Mouse (Mus musculus) intestine, postnatal 0 days (tissue): ENCODE results near the gene Fam13c. TPM values are rescaled to one million over a fixed set of nuclear protein-coding genes. Genes with fewer than 3 reads are reported as not detected.

Experiments used
- ATAC-seq: fragments of 200-750 bp; cut with Nextera tagmentation; 2 replicates; pipeline ENCODE4 v1.8.0; 2017; ENCODE audit warnings: mild to moderate bottlenecking, moderate TSS enrichment, moderate library complexity
- H3K27ac ChIP-seq: fragments of 300-500 bp; sonication (generic); 2 replicates; pipeline ENCODE4 v1.5.1; 2014; ENCODE audit warnings: mild to moderate bottlenecking, low read depth, low read length, moderate library complexity
- H3K27me3 ChIP-seq: fragments of 300-500 bp; sonication (generic); replicated peaks from 2 replicates; pipeline ENCODE4 v1.6.1; 2014; ENCODE audit warnings: low read length, mixed read lengths; ENCODE audit not compliant: control insufficient read depth, insufficient read depth
- H3K36me3 ChIP-seq: fragments of 300-500 bp; sonication (generic); 2 replicates; pipeline ENCODE4 v1.6.1; 2014; ENCODE audit warnings: mild to moderate bottlenecking, moderate library complexity; ENCODE audit not compliant: control insufficient read depth, insufficient read depth
- H3K4me1 ChIP-seq: fragments of 300-500 bp; sonication (generic); replicated peaks from 2 replicates; pipeline ENCODE4 v1.6.1; 2014; ENCODE audit warnings: antibody characterized with exemption, low read length, mixed read lengths; ENCODE audit not compliant: control insufficient read depth, insufficient read depth
- H3K4me2 ChIP-seq: fragments of 300-500 bp; sonication (generic); replicated peaks from 2 replicates; pipeline ENCODE4 v1.6.1; 2014; ENCODE audit warnings: low read depth, mild to moderate bottlenecking, moderate library complexity
- H3K4me3 ChIP-seq: fragments of 300-500 bp; sonication (generic); 2 replicates; pipeline ENCODE4 v1.5.1; 2014; ENCODE audit warnings: low read depth, low read length
- H3K9ac ChIP-seq: fragments of 300-500 bp; sonication (generic); 2 replicates; pipeline ENCODE4 v1.6.1; 2014; ENCODE audit warnings: mild to moderate bottlenecking, low read depth, low read length
- H3K9me3 ChIP-seq: fragments of 300-500 bp; sonication (generic); 2 replicates; pipeline ENCODE4 v1.6.1; 2016; ENCODE audit warnings: mixed run types; ENCODE audit not compliant: control insufficient read depth
- CTCF ChIP-seq: sonication (generic); IDR thresholded peaks from 2 replicates; pipeline ENCODE4 v1.5.1; 2016; ENCODE audit warnings: low read depth, mild to moderate bottlenecking, control low read depth, antibody characterized with exemption, moderate library complexity
- WGBS: fragments of 180-500 bp; shearing (Covaris S2); extraction: QIAGEN DNeasy Blood & Tissue Kit; methylation state at CpG from one replicate; pipeline ENCODE4 v1.1.7; 2014; 5-methylcytosine and 5-hydroxymethylcytosine counted together
- polyA plus RNA-seq: library from polyadenylated mRNA; unstranded; fragments of >200 nt; fragmentation: Nextera tagmentation; extraction: Ambion mirVana; gene quantifications from 2 replicates; pipeline ENCODE4 v1.2.1, GENCODE M21; 2015

The Fam13c gene
- polyA plus RNA-seq, 1 experiment from 2014 or later = 2.9 TPM

- WGBS = 74% methylated on average over 12 of the region's 12 CpGs
Measured at GRCm38 (mm10) chr10:70530185-70530823, 90.0 kb downstream of the Fam13c start.

GRCm38 (mm10) chr10:70532249-70532648, 92.0 kb downstream of the Fam13c start:
- no peak overlapping the region for H3K27ac ChIP-seq
- no peak for TF ChIP-seq CTCF
- no peak overlapping the region for H3K4me2 ChIP-seq
- no peaks in the 10 kb centered on the region for H3K36me3 ChIP-seq
- no peaks in the 10 kb centered on the region for H3K4me1 ChIP-seq
- no peaks in the 10 kb centered on the region for H3K27me3 ChIP-seq
- H3K9ac ChIP-seq = no peak overlapping the region
- no peak for ATAC-seq
- WGBS = 86% methylated on average over 9 of the region's 9 CpGs
- H3K4me3 ChIP-seq = no peak overlapping the region
- H3K9me3 ChIP-seq = no peaks in the 10 kb centered on the region

More at GRCm38 (mm10) chr10:70530185-70530823, 90.0 kb downstream of the Fam13c start:
- Histone ChIP-seq H3K9ac (no peak overlapping the region), H3K4me2 (no peak overlapping the region), H3K9me3 (no peaks in the 10 kb centered on the region), H3K36me3 (no peaks in the 10 kb centered on the region; the same call in 1 of the 2 replicates), H3K27ac (no peak overlapping the region), H3K4me3 (no peak overlapping the region), H3K4me1 (no peaks in the 10 kb centered on the region), H3K27me3 (no peaks in the 10 kb centered on the region)
- no peak for ATAC-seq
- TF ChIP-seq CTCF = no peak

- H3K9ac ChIP-seq = no peak overlapping the region
- H3K9me3 ChIP-seq = no peaks in the 10 kb centered on the region
- no peaks in the 10 kb centered on the region for H3K36me3 ChIP-seq
- no peaks in the 10 kb centered on the region for H3K4me1 ChIP-seq
- TF ChIP-seq CTCF = no peak
- no peak overlapping the region for H3K4me3 ChIP-seq
- H3K27me3 ChIP-seq = no peaks in the 10 kb centered on the region
- WGBS = 80% methylated on average over 8 of the region's 8 CpGs
- no peak for ATAC-seq
- H3K27ac ChIP-seq = no peak overlapping the region
- no peak overlapping the region for H3K4me2 ChIP-seq
Measured at GRCm38 (mm10) chr10:70533301-70533781, 93.1 kb downstream of the Fam13c start.

GRCm38 (mm10) chr10:70533986-70534385, 93.7 kb downstream of the Fam13c start:
- H3K4me1 ChIP-seq = no peaks in the 10 kb centered on the region
- no peak for TF ChIP-seq CTCF
- no peak overlapping the region for H3K27ac ChIP-seq
- no peak for ATAC-seq
- H3K9ac ChIP-seq = no peak overlapping the region
- H3K9me3 ChIP-seq = no peaks in the 10 kb centered on the region
- no peaks in the 10 kb centered on the region for H3K36me3 ChIP-seq
- no peaks in the 10 kb centered on the region for H3K27me3 ChIP-seq
- 90% methylated on average over 12 of the region's 12 CpGs for WGBS
- no peak overlapping the region for H3K4me3 ChIP-seq
- H3K4me2 ChIP-seq = no peak overlapping the region

- Histone ChIP-seq H3K27me3 (no peaks in the 10 kb centered on the region), H3K4me1 (no peaks in the 10 kb centered on the region), H3K4me2 (no peak overlapping the region), H3K9ac (no peak overlapping the region), H3K4me3 (no peak overlapping the region), H3K36me3 (no peaks in the 10 kb centered on the region), H3K27ac (no peak overlapping the region), H3K9me3 (no peaks in the 10 kb centered on the region)
- no peak for ATAC-seq
- 94% methylated on average over 10 of the region's 10 CpGs for WGBS
- no peak for TF ChIP-seq CTCF
Measured at GRCm38 (mm10) chr10:70534571-70534970, 94.3 kb downstream of the Fam13c start.

GRCm38 (mm10) chr10:70535401-70535800, 95.1 kb downstream of the Fam13c start:
- no peak for ATAC-seq
- H3K4me2 ChIP-seq = no peak overlapping the region
- H3K4me1 ChIP-seq = no peaks in the 10 kb centered on the region
- WGBS = 90% methylated on average over 12 of the region's 12 CpGs
- H3K4me3 ChIP-seq = no peak overlapping the region
- no peaks in the 10 kb centered on the region for H3K9me3 ChIP-seq
- no peaks in the 10 kb centered on the region for H3K36me3 ChIP-seq
- H3K27me3 ChIP-seq = no peaks in the 10 kb centered on the region
- no peak overlapping the region for H3K9ac ChIP-seq
- H3K27ac ChIP-seq = no peak overlapping the region
- no peak for TF ChIP-seq CTCF
